Mouse (Mus musculus) hematopoietic multipotent progenitor cell, adult 10-12 weeks (in vitro differentiated cells): ENCODE measurements around the gene Olfr1229. TPM values are rescaled to one million over a fixed set of nuclear protein-coding genes. Genes with fewer than 3 reads are reported as not detected.

ENCODE experiments used
- polyA plus RNA-seq: library from polyadenylated mRNA; stranded (reverse); fragments of >175 nt; gene quantifications from 2 replicates; pipeline ENCODE4 v1.2.3, GENCODE M21; 2012; ENCODE audit warnings: low replicate concordance

Gene Olfr1229
- polyA plus RNA-seq: not detected in 2 replicates

GRCm38 (mm10) chr2:89287914-89288313, at the start of gene Olfr1229:
Gene Olfr1229 (minus strand): TSS chr2:89288014.

GRCm38 (mm10) chr2:89329575-89329974, 41.8 kb upstream of the Olfr1229 start, which contains the start of gene Olfr1232:
Gene Olfr1232 (minus strand): TSS chr2:89329675.

DNA sequence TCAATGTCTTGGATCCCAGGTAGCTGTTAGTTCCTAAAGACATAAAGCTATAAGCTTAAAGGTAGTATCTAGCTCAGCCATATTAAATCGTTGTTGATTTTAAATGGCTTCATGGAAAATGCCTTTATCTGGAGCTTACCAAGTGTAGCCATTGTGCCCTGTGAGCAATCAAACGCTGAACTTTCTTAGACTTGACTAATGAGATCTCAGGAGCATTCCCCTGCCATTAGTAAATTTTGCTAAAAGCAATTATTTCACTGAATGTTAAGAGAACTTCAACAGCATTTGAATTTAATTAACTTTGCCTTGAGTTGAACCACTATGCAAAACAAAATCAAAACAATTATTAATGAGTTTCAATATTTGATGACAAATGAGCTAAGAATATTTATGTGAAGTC, 19.2 kb upstream of the Olfr1229 start, which contains the start of gene Olfr1231:
Olfr1231 (minus strand) TSS at position 101 of the 400 bp plus-strand sequence.

GRCm38 (mm10) chr2:89297168-89297567, 9.4 kb upstream of the Olfr1229 start, which contains the start of gene Olfr1230:
Gene Olfr1230 (minus strand): TSS chr2:89297268.

GRCm38 (mm10) chr2:89253962-89254361, 33.9 kb downstream of the Olfr1229 start, which contains the start of gene Olfr1228:
Gene Olfr1228 (minus strand): TSS chr2:89254062.

Other genes starting within 250 kb of the Olfr1229 start
- gene Olfr1218, start 226.8 kb downstream of the Olfr1229 start, polyA plus RNA-seq: not detected in 2 replicates
- not detected in 2 replicates for gene Olfr1219, start 204.5 kb downstream of the Olfr1229 start, polyA plus RNA-seq
- gene Olfr1220, start 181.2 kb downstream of the Olfr1229 start, polyA plus RNA-seq: not detected in 2 replicates
- not detected in 2 replicates for gene Olfr1221, start 170.7 kb downstream of the Olfr1229 start, polyA plus RNA-seq
- gene Olfr1222, start 155.0 kb downstream of the Olfr1229 start, polyA plus RNA-seq: not detected in 2 replicates
- not detected in 2 replicates for gene Olfr1223, start 136.5 kb downstream of the Olfr1229 start, polyA plus RNA-seq
- gene Olfr1224-ps1, start 123.9 kb downstream of the Olfr1229 start, polyA plus RNA-seq: not detected in 2 replicates
- gene Olfr1225, start 113.3 kb downstream of the Olfr1229 start, polyA plus RNA-seq: not detected in 2 replicates
- not detected in 2 replicates for gene Olfr1226, start 88.0 kb downstream of the Olfr1229 start, polyA plus RNA-seq
- not detected in 2 replicates for gene Olfr1228, start 34.0 kb downstream of the Olfr1229 start, polyA plus RNA-seq
- gene Olfr1230, start 9.3 kb upstream of the Olfr1229 start, polyA plus RNA-seq: not detected in 2 replicates
- not detected in 2 replicates for gene Olfr1231, start 19.1 kb upstream of the Olfr1229 start, polyA plus RNA-seq
- not detected in 2 replicates for gene Olfr1232, start 41.7 kb upstream of the Olfr1229 start, polyA plus RNA-seq
- not detected in 2 replicates for gene Olfr1233, start 54.4 kb upstream of the Olfr1229 start, polyA plus RNA-seq
- gene Olfr1234, start 76.9 kb upstream of the Olfr1229 start, polyA plus RNA-seq: not detected in 2 replicates
- gene Olfr1238, start 121.7 kb upstream of the Olfr1229 start, polyA plus RNA-seq: not detected in 2 replicates
- gene Olfr1239, start 132.4 kb upstream of the Olfr1229 start, polyA plus RNA-seq: not detected in 2 replicates
- not detected in 2 replicates for gene Olfr1240, start 155.0 kb upstream of the Olfr1229 start, polyA plus RNA-seq
- not detected in 2 replicates for gene Olfr1241, start 199.1 kb upstream of the Olfr1229 start, polyA plus RNA-seq
- gene Olfr1242, start 210.3 kb upstream of the Olfr1229 start, polyA plus RNA-seq: not detected in 2 replicates
- gene Olfr1243, start 243.5 kb upstream of the Olfr1229 start, polyA plus RNA-seq: not detected in 2 replicates